Comparison of ENCODE assay signal across 15 mouse cellular contexts in the genomic region with DNA sequence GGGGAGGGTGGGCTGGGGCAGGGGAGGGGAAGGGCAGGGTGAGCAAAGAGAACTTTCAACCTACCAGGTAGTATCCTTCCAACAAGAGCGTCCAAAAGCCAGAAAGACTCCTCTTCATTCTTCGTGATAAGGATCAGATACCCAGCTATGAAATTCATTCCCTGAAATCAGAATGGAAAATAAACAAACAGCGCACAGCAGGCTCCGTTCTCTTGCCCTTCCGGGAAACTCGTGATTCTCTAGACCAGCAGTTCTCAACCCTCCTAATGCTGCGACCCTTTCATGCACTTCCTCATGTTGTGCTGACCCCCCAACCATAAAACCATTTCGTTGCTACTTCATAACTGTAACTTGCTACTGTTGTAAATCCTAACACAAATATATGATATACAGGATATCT.
"Had no signal": no experiment of that assay in that cellular context is flagged by ENCODE, and none has a peak within 500 bp of the region (broad histone marks: within the 10 kb centered on the region; RNA-seq: fewer than 3 reads in every experiment).

No protein-coding gene starts in this region.

- H3K36me3 ChIP-seq: neural tube, embryonic 15.5 days; stomach, embryonic 15.5 days had no signal

- H3K4me2 ChIP-seq: neural tube, embryonic 15.5 days; stomach, embryonic 15.5 days had no signal

- H3K9me3 ChIP-seq: neural tube, embryonic 15.5 days; stomach, embryonic 15.5 days had no signal

- DNase-seq: retina, postnatal 1 day; right cerebral cortex, adult 18-20 months; right cerebral cortex, postnatal 14 days; right cerebral cortex, postnatal 25 days; right cerebral cortex, postnatal 4 days; spleen, adult 18-20 months; thymus, adult 18-20 months; thymus, adult 2 months; thymus, postnatal 14 days; thymus, postnatal 25 days; thymus, postnatal 36 days; thymus, postnatal 4 days had no signal

- H3K27ac ChIP-seq: neural tube, embryonic 15.5 days; stomach, embryonic 15.5 days; stomach, postnatal 0 days had no signal

- H3K27me3 ChIP-seq: neural tube, embryonic 15.5 days; stomach, embryonic 15.5 days had no signal

- H3K4me1 ChIP-seq: neural tube, embryonic 15.5 days; stomach, embryonic 15.5 days had no signal

- H3K9ac ChIP-seq: neural tube, embryonic 15.5 days; stomach, embryonic 15.5 days had no signal

- H3K4me3 ChIP-seq: neural tube, embryonic 15.5 days; stomach, embryonic 15.5 days had no signal
